10 mouse cellular contexts compared by ENCODE assay signal in genomic region chr6:136938331-136939126, GRCm38 (mm10). TPM values are rescaled to one million over a fixed set of nuclear protein-coding genes. Genes with fewer than 3 reads are reported as not detected.
DNase-seq lines count a peak whose midpoint lies in the region; ATAC-seq and TF ChIP-seq lines count a peak whose summit lies in the region.
"Had no signal": no experiment of that assay in that cellular context is flagged by ENCODE, and none has a peak within 500 bp of the region (broad histone marks: within the 10 kb centered on the region; RNA-seq: fewer than 3 reads in every experiment).

No protein-coding gene starts in this region.

- no peak overlapping the region for H3K4me3 ChIP-seq in embryonic fibroblast, embryonic 13.5 days (ENCODE audit: insufficient read depth, low read length)
- peak overlapping the region; percentile 6 to 25; a peak in 3 of 4 replicates for H3K4me3 ChIP-seq in liver, embryonic 14.5 days (ENCODE audit: insufficient read depth in 1 of 2, low read depth in 2 of 2, low read length in 2 of 2)
- H3K4me3 ChIP-seq in forebrain, postnatal 0 days (ENCODE audit: low read depth, low read length), result no peak overlapping the region
- H3K4me3 ChIP-seq: limb, embryonic 15.5 days had no signal

- H3K27me3 ChIP-seq in liver, embryonic 14.5 days (ENCODE audit: control insufficient read depth, insufficient read depth, low read length), result no peaks in the 10 kb centered on the region
- no peaks in the 10 kb centered on the region for H3K27me3 ChIP-seq in forebrain, postnatal 0 days (ENCODE audit: insufficient read depth, low read length)
- H3K27me3 ChIP-seq: limb, embryonic 15.5 days had no signal

- DNase-seq in adrenal gland, adult (ENCODE audit: inconsistent age in 2 of 2, low spot score in 1 of 2), result peak; percentile 38 to 63
- DNase-seq in adrenal gland, postnatal 4 days (ENCODE audit: low spot score in 2 of 2), result no peak
- peak; percentile 97 for DNase-seq in 3T3-L1 (ENCODE audit: low read depth, low spot score)
- no peak for DNase-seq in liver, embryonic 14.5 days (ENCODE audit: low read depth in 3 of 3, low spot score in 3 of 3)
- DNase-seq in urinary bladder, postnatal 10 days (ENCODE audit: low spot score), result no peak
- DNase-seq in forebrain, postnatal 0 days, result no peak
- no peak for DNase-seq in c-Kit-positive CD71-positive TER-119-positive erythroid progenitor cells, embryonic 14.5 days (ENCODE audit: low spot score)
- DNase-seq: embryo, embryonic 11 days had no signal

- H3K4me1 ChIP-seq in embryonic fibroblast, embryonic 13.5 days (ENCODE audit: control insufficient read depth, insufficient read depth, low read length), result peaks cover 18% of the 10 kb centered on the region
- H3K4me1 ChIP-seq in liver, embryonic 14.5 days (replicated peaks; ENCODE audit: control insufficient read depth in 2 of 2, insufficient read depth in 2 of 2, low read length in 1 of 2), result peaks cover 0 to 40% of the 10 kb centered on the region in 2 experiments; a peak in 3 of 4 replicates
- H3K4me1 ChIP-seq in forebrain, postnatal 0 days (ENCODE audit: insufficient read depth), result 0 out of 2 replicates have a peak, but pooled peaks cover 7% of the 10 kb centered on the region

- H3K36me3 ChIP-seq in liver, embryonic 14.5 days (replicated peaks; ENCODE audit: control insufficient read depth, insufficient read depth, low read depth), result no peaks in the 10 kb centered on the region
- H3K36me3 ChIP-seq in forebrain, postnatal 0 days (ENCODE audit: insufficient read depth), result no peaks in the 10 kb centered on the region
- H3K36me3 ChIP-seq: limb, embryonic 15.5 days had no signal

- no peak for TF ChIP-seq CTCF in embryonic fibroblast, embryonic 13.5 days (IDR thresholded peaks at IDR 0.05; ENCODE audit: borderline replicate concordance, insufficient read depth, low read length)
- TF ChIP-seq CTCF in liver, embryonic 14.5 days (IDR thresholded peaks at IDR 0.05; ENCODE audit: low read depth), result no peak
- TF ChIP-seq CTCF in forebrain, postnatal 0 days (IDR thresholded peaks at IDR 0.05; ENCODE audit: low read depth), result no peak

- TF ChIP-seq EP300 in liver, embryonic 14.5 days (IDR thresholded peaks at IDR 0.05; ENCODE audit: low read depth), result no peak

- ATAC-seq in liver, embryonic 14.5 days (ENCODE audit: insufficient read depth), result 0 out of 2 replicates have a peak, but pooled peaks have one; percentile 38
- ATAC-seq in forebrain, postnatal 0 days, result no peak

- no peak for TF ChIP-seq POLR2A in embryonic fibroblast, embryonic 13.5 days (IDR thresholded peaks at IDR 0.05; ENCODE audit: low read depth, low read length)

- H3K27ac ChIP-seq in embryonic fibroblast, embryonic 13.5 days (ENCODE audit: insufficient read depth, low read length), result peak overlapping the region; percentile 74
- H3K27ac ChIP-seq in liver, embryonic 14.5 days, result no peak overlapping the region
- H3K27ac ChIP-seq in forebrain, postnatal 0 days (ENCODE audit: low read depth, low read length), result no peak overlapping the region

- no peak overlapping the region for H3K9ac ChIP-seq in liver, embryonic 14.5 days (replicated peaks)
- H3K9ac ChIP-seq in forebrain, postnatal 0 days, result no peak overlapping the region
- H3K9ac ChIP-seq: limb, embryonic 15.5 days had no signal

- WGBS in liver, embryonic 14.5 days (ENCODE audit: insufficient replicate concordance), result 31% methylated on average over 18 of the region's 18 CpGs
- 86% methylated on average over 18 of the region's 18 CpGs for WGBS in forebrain, postnatal 0 days

- no peaks in the 10 kb centered on the region for H3K9me3 ChIP-seq in liver, embryonic 14.5 days (ENCODE audit: control insufficient read depth, low read length)
- H3K9me3 ChIP-seq in forebrain, postnatal 0 days (ENCODE audit: low read length), result no peaks in the 10 kb centered on the region
- H3K9me3 ChIP-seq: limb, embryonic 15.5 days had no signal

- peak overlapping the region; percentile 48 for H3K4me2 ChIP-seq in liver, embryonic 14.5 days (ENCODE audit: low read depth)
- H3K4me2 ChIP-seq in forebrain, postnatal 0 days (ENCODE audit: low read depth), result no peak overlapping the region
- H3K4me2 ChIP-seq: limb, embryonic 15.5 days had no signal

RNA-seq across cellular contexts. Expression of gene Arhgdib, which starts 3.2 kb away (rescaled TPM):
- total RNA-seq in adrenal gland, postnatal 4 days (2021), result 10 to 100 TPM; 32.3 to 39.8 TPM
- 221 and 426 TPM in 2 replicates for polyA plus RNA-seq in embryonic fibroblast, embryonic 13.5 days (2011; ENCODE audit: insufficient read length, low read depth, missing spikeins)
- polyA plus RNA-seq in liver, embryonic 14.5 days (2012; rRNA removed), result 79.4 and 84.5 TPM in 2 replicates
- 108 and 122 TPM in 2 replicates for polyA plus RNA-seq in liver, embryonic 14.5 days (2014; fragmentation: Nextera tagmentation; extraction: Ambion mirVana)
- 14.9 and 23.0 TPM in 2 replicates for total RNA-seq in forebrain, postnatal 0 days (2014; rRNA removed)
- polyA plus RNA-seq in forebrain, postnatal 0 days (2015; fragmentation: Nextera tagmentation; extraction: Ambion mirVana), result 29.3 and 37.5 TPM in 2 replicates

RNA-seq across cellular contexts. Expression of gene Pde6h, which starts 14.9 kb away (rescaled TPM):
- not detected for total RNA-seq in adrenal gland, postnatal 4 days (2021)
- polyA plus RNA-seq in embryonic fibroblast, embryonic 13.5 days (2011; ENCODE audit: insufficient read length, low read depth, missing spikeins), result 1.4 TPM in 1 of 2 replicates, not detected in the other
- polyA plus RNA-seq in liver, embryonic 14.5 days (2012; rRNA removed), result 0.01 TPM in 1 of 2 replicates, not detected in the other
- not detected in 2 replicates for polyA plus RNA-seq in liver, embryonic 14.5 days (2014; fragmentation: Nextera tagmentation; extraction: Ambion mirVana)
- total RNA-seq in forebrain, postnatal 0 days (2014; rRNA removed), result 0.05 and 0.31 TPM in 2 replicates
- polyA plus RNA-seq in forebrain, postnatal 0 days (2015; fragmentation: Nextera tagmentation; extraction: Ambion mirVana), result 0.34 TPM in 1 of 2 replicates, not detected in the other

RNA-seq across cellular contexts. Expression of gene Erp27, which starts 16.5 kb away (rescaled TPM):
- 10 to 100 TPM in 1 of 2 experiments, under 1 TPM in 1; 0.40 to 13.6 TPM for total RNA-seq in adrenal gland, postnatal 4 days (2021)
- 1.7 and 1.9 TPM in 2 replicates for polyA plus RNA-seq in embryonic fibroblast, embryonic 13.5 days (2011; ENCODE audit: insufficient read length, low read depth, missing spikeins)
- 0.06 and 0.08 TPM in 2 replicates for polyA plus RNA-seq in liver, embryonic 14.5 days (2012; rRNA removed)
- 0.09 TPM in 1 of 2 replicates, not detected in the other for polyA plus RNA-seq in liver, embryonic 14.5 days (2014; fragmentation: Nextera tagmentation; extraction: Ambion mirVana)
- 0.19 and 0.77 TPM in 2 replicates for total RNA-seq in forebrain, postnatal 0 days (2014; rRNA removed)
- 0.79 and 0.92 TPM in 2 replicates for polyA plus RNA-seq in forebrain, postnatal 0 days (2015; fragmentation: Nextera tagmentation; extraction: Ambion mirVana)

Comparison
In these comparisons a context has a peak if more than half of its experiments do, and no peak if none do; other contexts are left out.
1. DNase-seq: peak in adrenal gland, adult (2 of 2) and 3T3-L1 (single experiment); none in adrenal gland, postnatal 4 days (0 of 2), liver, embryonic 14.5 days (0 of 3), urinary bladder, postnatal 10 days (single experiment), forebrain, postnatal 0 days (single experiment) and c-Kit-positive CD71-positive TER-119-positive erythroid progenitor cells, embryonic 14.5 days (single experiment).
2. H3K4me3 ChIP-seq: peak in liver, embryonic 14.5 days (2 of 2); none in embryonic fibroblast, embryonic 13.5 days (single experiment) and forebrain, postnatal 0 days (single experiment).